Mouse (Mus musculus) forebrain, embryonic 13.5 days (tissue): ENCODE data around the gene Rab44. TPM values are rescaled to one million over a fixed set of nuclear protein-coding genes. Genes with fewer than 3 reads are reported as not detected.

Source experiments
- ATAC-seq: fragments of 200-750 bp; cut with Nextera tagmentation; 2 replicates; pipeline ENCODE4 v1.8.0; 2017
- H3K27ac ChIP-seq: fragments of 300-500 bp; sonication (generic); 2 replicates; pipeline ENCODE4 v1.5.1; 2015; ENCODE audit warnings: inconsistent platforms, mild to moderate bottlenecking, moderate library complexity
- H3K27me3 ChIP-seq: fragments of 300-500 bp; sonication (generic); 2 replicates; pipeline ENCODE4 v1.6.1; 2015; ENCODE audit warnings: mild to moderate bottlenecking, inconsistent platforms
- H3K36me3 ChIP-seq: fragments of 300-500 bp; sonication (generic); 2 replicates; pipeline ENCODE4 v1.6.1; 2015; ENCODE audit warnings: mild to moderate bottlenecking, inconsistent platforms; ENCODE audit not compliant: poor library complexity, severe bottlenecking
- H3K4me1 ChIP-seq: fragments of 300-500 bp; sonication (generic); 2 replicates; pipeline ENCODE4 v1.6.1; 2015; ENCODE audit warnings: inconsistent platforms
- H3K4me2 ChIP-seq: fragments of 300-500 bp; sonication (generic); 2 replicates; pipeline ENCODE4 v1.6.1; 2015; ENCODE audit warnings: inconsistent platforms, mild to moderate bottlenecking, moderate library complexity
- H3K4me3 ChIP-seq: fragments of 300-500 bp; sonication (generic); 2 replicates; pipeline ENCODE4 v1.5.1; 2015; ENCODE audit warnings: mild to moderate bottlenecking, inconsistent platforms
- H3K9ac ChIP-seq: fragments of 300-500 bp; sonication (generic); 2 replicates; pipeline ENCODE4 v1.6.1; 2015; ENCODE audit warnings: mild to moderate bottlenecking, inconsistent platforms
- H3K9me3 ChIP-seq: fragments of 300-500 bp; sonication (generic); replicated peaks from 2 replicates; pipeline ENCODE4 v1.6.1; 2016; ENCODE audit warnings: inconsistent platforms
- WGBS: fragments of 180-500 bp; shearing (Covaris S2); methylation state at CpG from one replicate; pipeline ENCODE4 v1.1.7; 2015; 5-methylcytosine and 5-hydroxymethylcytosine counted together
- polyA plus RNA-seq: library from polyadenylated mRNA; unstranded; fragments of >200 nt; fragmentation: Nextera tagmentation; extraction: Ambion mirVana; gene quantifications from 2 replicates; pipeline ENCODE4 v1.2.1, GENCODE M21; 2015

Rab44 gene
- polyA plus RNA-seq, 1 experiment from 2014 or later = not detected

DNA sequence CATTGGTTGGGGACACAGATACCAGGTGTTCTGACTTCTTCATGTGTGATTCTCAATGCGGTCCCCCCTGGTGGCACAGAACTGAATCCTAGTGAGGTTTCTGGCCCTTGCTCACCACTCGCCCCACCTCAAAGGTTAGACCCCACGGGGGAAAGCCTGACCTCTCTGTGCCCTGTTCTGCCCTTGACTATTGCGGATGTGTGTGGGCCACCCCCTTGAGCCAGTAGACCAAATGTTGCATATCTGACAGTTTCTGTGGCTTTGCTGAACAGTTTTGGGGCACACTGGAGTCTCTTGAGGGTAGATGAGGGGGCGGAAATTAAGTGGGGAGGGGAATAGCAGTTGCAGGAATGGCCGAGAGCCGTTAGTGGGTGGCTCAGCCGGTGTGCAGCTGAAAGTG, 29.3 kb downstream of the Rab44 start:
- no peak for ATAC-seq
- peaks cover 6% of the 10 kb centered on the region; the same call in 1 of the 2 replicates for H3K4me1 ChIP-seq
- no peaks in the 10 kb centered on the region for H3K27me3 ChIP-seq
- no peak overlapping the region for H3K9ac ChIP-seq
- H3K36me3 ChIP-seq = no peaks in the 10 kb centered on the region
- no peak overlapping the region for H3K27ac ChIP-seq
- WGBS = 85% methylated on average over 8 of the region's 8 CpGs
- H3K4me3 ChIP-seq = no peak overlapping the region
- H3K4me2 ChIP-seq = no peak overlapping the region
- no peaks in the 10 kb centered on the region for H3K9me3 ChIP-seq

GRCm38 (mm10) chr17:29145101-29145500, 31.2 kb downstream of the Rab44 start:
- Histone ChIP-seq H3K27me3 (no peaks in the 10 kb centered on the region), H3K4me2 (no peak overlapping the region), H3K9ac (no peak overlapping the region), H3K36me3 (no peaks in the 10 kb centered on the region), H3K4me3 (no peak overlapping the region), H3K4me1 (peaks cover 7% of the 10 kb centered on the region; the same call in 1 of the 2 replicates), H3K27ac (no peak overlapping the region), H3K9me3 (no peaks in the 10 kb centered on the region)
- WGBS = 92% methylated on average over 12 of the region's 12 CpGs
- ATAC-seq = no peak

DNA sequence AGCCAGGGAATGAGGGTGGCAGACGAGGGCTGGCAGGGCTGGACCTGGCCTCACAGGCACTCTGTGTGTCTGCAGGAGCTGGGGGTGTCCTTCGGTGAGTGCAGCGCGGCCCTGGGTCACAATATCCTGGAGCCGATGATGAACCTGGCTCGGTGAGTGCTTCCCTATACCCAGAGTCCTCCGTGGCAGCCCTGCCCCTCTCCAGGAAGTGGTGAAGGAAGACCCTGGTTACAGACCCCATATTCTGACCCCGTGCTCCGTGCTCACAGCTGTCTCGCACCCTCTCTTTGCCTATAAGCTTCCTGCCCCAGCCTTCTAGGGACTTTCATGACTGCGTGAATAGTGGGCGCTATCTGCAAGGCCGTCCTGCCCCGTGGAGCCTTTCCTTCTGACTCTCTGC, 33.3 kb downstream of the Rab44 start:
- 83% methylated on average over 14 of the region's 14 CpGs for WGBS
- no peaks in the 10 kb centered on the region for H3K27me3 ChIP-seq
- H3K4me3 ChIP-seq = no peak overlapping the region
- H3K9me3 ChIP-seq = no peaks in the 10 kb centered on the region
- H3K36me3 ChIP-seq = no peaks in the 10 kb centered on the region
- no peak overlapping the region for H3K9ac ChIP-seq
- no peak overlapping the region for H3K27ac ChIP-seq
- no peak for ATAC-seq
- peaks cover 7% of the 10 kb centered on the region; the same call in 1 of the 2 replicates for H3K4me1 ChIP-seq
- H3K4me2 ChIP-seq = no peak overlapping the region

- WGBS = 72% methylated on average over 6 of the region's 6 CpGs
- Histone ChIP-seq H3K27ac (no peak overlapping the region), H3K27me3 (no peaks in the 10 kb centered on the region), H3K9me3 (no peaks in the 10 kb centered on the region), H3K9ac (no peak overlapping the region), H3K36me3 (no peaks in the 10 kb centered on the region), H3K4me1 (peaks cover 7% of the 10 kb centered on the region; the same call in 1 of the 2 replicates), H3K4me2 (no peak overlapping the region), H3K4me3 (no peak overlapping the region)
- no peak for ATAC-seq
These were observed 33.8 kb downstream of the Rab44 start for GRCm38 (mm10) chr17:29147773-29148172.

DNA sequence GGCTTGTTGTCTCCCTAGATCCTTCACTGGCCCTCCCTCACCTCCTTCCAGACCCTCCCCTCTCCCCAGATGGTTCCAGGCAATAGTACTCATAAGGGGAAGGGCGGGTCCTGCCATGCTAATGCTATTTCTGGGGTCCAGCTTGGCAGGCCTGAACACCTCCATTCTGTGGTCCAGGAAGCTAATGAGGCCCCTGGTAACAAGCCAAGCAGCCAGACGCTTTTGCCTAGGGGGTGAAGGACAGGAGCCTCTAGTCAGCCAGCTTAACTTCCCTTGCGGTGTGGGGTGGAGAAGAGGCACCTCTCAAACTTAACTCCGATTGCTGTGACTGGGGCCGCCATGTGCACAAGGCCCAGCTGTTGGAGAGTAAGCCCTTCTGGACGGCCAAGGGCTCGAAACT, 35.8 kb downstream of the Rab44 start:
- Histone ChIP-seq H3K4me2 (no peak overlapping the region), H3K27ac (no peak overlapping the region), H3K36me3 (no peaks in the 10 kb centered on the region), H3K27me3 (no peaks in the 10 kb centered on the region), H3K9me3 (no peaks in the 10 kb centered on the region), H3K9ac (no peak overlapping the region), H3K4me3 (no peak overlapping the region), H3K4me1 (peaks cover 7% of the 10 kb centered on the region; the same call in 1 of the 2 replicates)
- ATAC-seq = no peak
- WGBS = 75% methylated on average over 7 of the region's 7 CpGs

GRCm38 (mm10) chr17:29152547-29152946, 38.6 kb downstream of the Rab44 start:
- 81% methylated on average over 5 of the region's 5 CpGs for WGBS
- no peaks in the 10 kb centered on the region for H3K9me3 ChIP-seq
- H3K36me3 ChIP-seq = no peaks in the 10 kb centered on the region
- no peak overlapping the region for H3K4me2 ChIP-seq
- no peak overlapping the region for H3K27ac ChIP-seq
- H3K4me3 ChIP-seq = no peak overlapping the region
- H3K27me3 ChIP-seq = no peaks in the 10 kb centered on the region
- peaks cover 24% of the 10 kb centered on the region for H3K4me1 ChIP-seq
- H3K9ac ChIP-seq = no peak overlapping the region
- no peak for ATAC-seq

- Histone ChIP-seq H3K36me3 (no peaks in the 10 kb centered on the region), H3K27me3 (no peaks in the 10 kb centered on the region), H3K4me1 (peaks cover 17% of the 10 kb centered on the region), H3K4me2 (no peak overlapping the region), H3K27ac (no peak overlapping the region), H3K9ac (no peak overlapping the region), H3K4me3 (no peak overlapping the region), H3K9me3 (no peaks in the 10 kb centered on the region)
- WGBS = 84% methylated on average over 13 of the region's 13 CpGs
- ATAC-seq = no peak
These were observed 40.3 kb downstream of the Rab44 start for GRCm38 (mm10) chr17:29154247-29154646.

DNA sequence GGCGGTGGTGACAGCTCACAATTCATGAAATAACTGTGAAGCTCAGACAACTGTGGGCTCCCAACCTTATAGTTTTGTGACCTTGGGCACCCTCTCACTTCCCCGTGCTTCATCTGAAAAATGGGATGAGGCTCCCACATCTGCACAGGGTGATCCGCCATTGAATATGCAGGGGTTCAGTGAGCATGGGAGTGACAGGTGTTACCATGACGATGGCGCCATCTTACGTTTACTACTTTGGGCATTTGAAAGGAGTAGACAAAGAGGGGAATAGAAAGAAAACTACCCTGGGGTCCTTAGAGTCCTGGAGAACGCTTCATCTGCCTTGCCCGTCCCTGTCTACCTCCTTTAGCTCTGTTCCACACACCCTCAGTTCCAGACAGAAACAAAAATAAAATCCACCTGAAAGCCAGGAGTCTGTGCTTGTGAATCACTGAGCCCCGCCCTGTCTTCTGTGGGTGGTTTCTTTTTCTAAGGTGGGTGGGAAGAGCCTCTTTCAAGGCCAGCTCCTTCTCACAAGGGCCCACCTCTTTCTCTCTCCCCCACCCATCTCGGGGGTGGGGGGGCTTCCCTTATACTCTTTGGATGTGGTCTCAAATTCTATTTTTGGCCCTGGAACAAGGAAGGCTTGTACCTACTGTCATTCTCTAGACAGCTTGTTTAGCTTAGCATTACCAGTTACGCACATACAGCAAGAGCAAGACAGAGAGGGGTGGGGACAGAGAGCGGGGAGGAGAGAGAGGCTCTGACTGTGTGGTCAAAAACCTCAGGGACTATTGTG, 41.6 kb downstream of the Rab44 start:
- H3K4me3 ChIP-seq = no peak overlapping the region
- no peak overlapping the region for H3K9ac ChIP-seq
- peaks cover 17% of the 10 kb centered on the region for H3K4me1 ChIP-seq
- H3K9me3 ChIP-seq = no peaks in the 10 kb centered on the region
- H3K27ac ChIP-seq = no peak overlapping the region
- H3K36me3 ChIP-seq = no peaks in the 10 kb centered on the region
- no peak for ATAC-seq
- no peaks in the 10 kb centered on the region for H3K27me3 ChIP-seq
- H3K4me2 ChIP-seq = no peak overlapping the region
- 49% methylated on average over 12 of the region's 12 CpGs for WGBS

GRCm38 (mm10) chr17:29156396-29156795, 42.5 kb downstream of the Rab44 start:
- peaks cover 17% of the 10 kb centered on the region for H3K4me1 ChIP-seq
- no peak overlapping the region for H3K27ac ChIP-seq
- WGBS = 80% methylated on average over 16 of the region's 16 CpGs
- H3K27me3 ChIP-seq = no peaks in the 10 kb centered on the region
- no peak for ATAC-seq
- no peaks in the 10 kb centered on the region for H3K9me3 ChIP-seq
- no peak overlapping the region for H3K9ac ChIP-seq
- H3K4me3 ChIP-seq = no peak overlapping the region
- no peaks in the 10 kb centered on the region for H3K36me3 ChIP-seq
- no peak overlapping the region for H3K4me2 ChIP-seq

GRCm38 (mm10) chr17:29156866-29157265, 42.9 kb downstream of the Rab44 start:
- Histone ChIP-seq H3K4me2 (no peak overlapping the region), H3K27ac (no peak overlapping the region), H3K4me1 (peaks cover 17% of the 10 kb centered on the region), H3K27me3 (no peaks in the 10 kb centered on the region), H3K9ac (no peak overlapping the region), H3K9me3 (no peaks in the 10 kb centered on the region), H3K36me3 (no peaks in the 10 kb centered on the region), H3K4me3 (no peak overlapping the region)
- WGBS = 92% methylated on average over 8 of the region's 8 CpGs
- ATAC-seq = no peak

DNA sequence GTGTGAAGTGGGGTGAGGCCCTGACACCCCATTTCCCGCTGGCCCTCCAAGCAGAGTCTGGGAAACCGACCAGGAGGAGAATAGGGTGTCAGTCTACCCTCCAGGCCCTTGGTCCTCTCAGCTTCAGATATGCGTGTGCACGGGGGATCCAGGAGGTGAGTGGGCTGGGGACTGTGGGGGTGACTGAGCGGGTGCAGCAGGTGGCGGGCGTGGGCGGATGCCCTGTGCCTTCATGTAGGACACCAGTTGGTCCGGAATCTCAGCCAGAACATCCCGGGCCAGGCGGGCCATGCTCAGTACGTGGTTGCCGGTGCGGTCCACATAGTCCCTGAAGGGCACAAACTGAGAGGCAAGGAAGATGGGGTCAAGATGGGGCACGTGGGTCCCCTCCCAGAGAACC, 45.0 kb downstream of the Rab44 start:
- 91% methylated on average over 15 of the region's 15 CpGs for WGBS
- no peak for ATAC-seq
- H3K9me3 ChIP-seq = no peaks in the 10 kb centered on the region

DNA sequence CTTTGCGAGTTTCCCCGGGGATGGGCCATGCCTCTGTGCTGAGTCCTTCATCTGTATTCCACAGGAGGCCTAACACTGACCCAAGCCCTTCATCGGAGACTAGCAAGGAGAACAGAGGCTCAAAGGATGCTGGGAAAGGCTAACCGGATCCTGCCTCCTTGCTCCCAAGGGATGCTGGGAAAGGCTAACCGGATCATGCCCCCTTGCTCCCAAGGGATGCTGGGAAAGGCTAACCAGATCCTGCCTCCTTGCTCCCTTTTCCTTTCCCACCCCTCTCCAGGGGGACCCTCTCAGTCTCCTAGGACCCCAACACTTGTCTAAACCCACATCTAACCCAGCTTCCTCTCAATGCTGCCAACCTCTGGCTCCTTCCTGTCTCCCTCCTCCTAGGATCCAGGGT, 45.4 kb downstream of the Rab44 start:
- WGBS = 92% methylated on average over 5 of the region's 5 CpGs
- H3K4me2 ChIP-seq = no peak overlapping the region

More for the DNA sequence above, 45.0 kb downstream of the Rab44 start:
- no peak overlapping the region for H3K4me3 ChIP-seq
- peaks cover 18% of the 10 kb centered on the region for H3K4me1 ChIP-seq
- H3K27me3 ChIP-seq = no peaks in the 10 kb centered on the region
- no peak overlapping the region for H3K9ac ChIP-seq
- no peak overlapping the region for H3K4me2 ChIP-seq
- H3K36me3 ChIP-seq = no peaks in the 10 kb centered on the region
- H3K27ac ChIP-seq = no peak overlapping the region

More for the DNA sequence above, 45.4 kb downstream of the Rab44 start:
- H3K4me1 ChIP-seq = peaks cover 22% of the 10 kb centered on the region
- no peak for ATAC-seq
- H3K36me3 ChIP-seq = no peaks in the 10 kb centered on the region
- H3K27me3 ChIP-seq = no peaks in the 10 kb centered on the region
- H3K9ac ChIP-seq = no peak overlapping the region
- no peak overlapping the region for H3K4me3 ChIP-seq
- H3K9me3 ChIP-seq = no peaks in the 10 kb centered on the region
- no peak overlapping the region for H3K27ac ChIP-seq
